ENCODE assay signal across 29 mouse cellular contexts in the genomic region with DNA sequence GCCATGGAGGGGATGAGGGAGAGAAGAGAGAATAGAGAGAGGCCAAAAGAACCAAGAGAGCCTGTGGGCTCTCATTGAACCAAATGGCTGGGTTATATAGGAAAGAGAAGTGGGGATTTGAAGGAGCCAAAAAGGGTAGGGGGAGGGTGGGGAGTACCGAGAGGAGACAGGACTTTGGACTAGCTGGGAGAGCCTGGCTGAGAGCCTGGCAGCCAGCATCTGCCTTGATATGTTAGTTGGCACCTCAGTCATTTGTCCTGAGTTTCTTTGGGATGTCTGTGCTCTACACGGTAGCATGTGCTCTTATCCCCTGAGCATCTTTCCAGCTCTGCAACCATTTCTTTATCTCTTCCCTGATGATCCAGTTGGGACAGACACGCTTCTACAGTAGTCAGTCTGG. TPM values are rescaled to one million over a fixed set of nuclear protein-coding genes. Genes with fewer than 3 reads are reported as not detected.
"Had no signal": no experiment of that assay in that cellular context is flagged by ENCODE, and none has a peak within 500 bp of the region (broad histone marks: within the 10 kb centered on the region; RNA-seq: fewer than 3 reads in every experiment).

No protein-coding gene starts in this region.

- H3K27me3 ChIP-seq: heart, embryonic 13.5 days; heart, embryonic 15.5 days; kidney, embryonic 15.5 days; limb, embryonic 12.5 days; liver, embryonic 13.5 days; liver, embryonic 15.5 days had no signal

- H3K4me2 ChIP-seq: heart, embryonic 11.5 days; heart, embryonic 13.5 days; heart, embryonic 15.5 days; hindbrain, embryonic 14.5 days; kidney, embryonic 15.5 days; limb, embryonic 12.5 days; liver, embryonic 11.5 days; liver, embryonic 13.5 days; liver, embryonic 15.5 days had no signal

- H3K27ac ChIP-seq: heart, adult 2 months; heart, embryonic 13.5 days; heart, embryonic 15.5 days; hindbrain, embryonic 14.5 days; kidney, embryonic 15.5 days; kidney, postnatal 0 days; layer of hippocampus, adult 2 months; limb, embryonic 10.5 days; limb, embryonic 12.5 days; liver, embryonic 13.5 days; liver, embryonic 15.5 days had no signal

- H3K9ac ChIP-seq: heart, embryonic 13.5 days; heart, embryonic 15.5 days; hindbrain, embryonic 14.5 days; kidney, embryonic 15.5 days; limb, embryonic 12.5 days; liver, embryonic 13.5 days; liver, embryonic 15.5 days; liver, postnatal 0 days had no signal

- ATAC-seq: hindbrain, embryonic 16.5 days; intestine, embryonic 16.5 days; liver, postnatal 0 days had no signal

- H3K4me3 ChIP-seq: heart, adult 2 months; heart, embryonic 13.5 days; heart, embryonic 15.5 days; kidney, embryonic 15.5 days; layer of hippocampus, adult 2 months; limb, embryonic 10.5 days; limb, embryonic 12.5 days; liver, embryonic 13.5 days; liver, embryonic 15.5 days had no signal

- H3K4me1 ChIP-seq: heart, embryonic 13.5 days; heart, embryonic 15.5 days; kidney, embryonic 15.5 days; limb, embryonic 10.5 days; limb, embryonic 12.5 days; liver, embryonic 13.5 days; liver, embryonic 15.5 days had no signal

- DNase-seq: gastrocnemius, postnatal 14 days; gastrocnemius, postnatal 36 days; heart, adult 11 months; heart, adult 2 months; heart, postnatal 14 days; heart, postnatal 36 days; kidney, adult 11 months; kidney, adult 2 months; kidney, adult 9 months; kidney, postnatal 14 days; kidney, postnatal 4 days; liver; liver, embryonic 13.5 days; liver, postnatal 0 days had no signal

- H3K9me3 ChIP-seq: heart, embryonic 13.5 days; heart, embryonic 15.5 days; kidney, embryonic 15.5 days; limb, embryonic 10.5 days; limb, embryonic 12.5 days; liver, embryonic 13.5 days; liver, embryonic 15.5 days had no signal

RNA-seq across cellular contexts. Expression of gene Abcc6, which starts 23.5 kb away (rescaled TPM):
- total RNA-seq: gastrocnemius, postnatal 36 days; heart, adult 2 months; heart, postnatal 36 days; hematopoietic stem cell, adult 5-6 weeks had no signal
- polyA plus RNA-seq: heart, embryonic 15.5 days; heart, postnatal 0 days had no signal

RNA-seq across cellular contexts. Expression of gene Kcnj11, which starts 47.0 kb away (rescaled TPM):
- total RNA-seq: hematopoietic stem cell, adult 5-6 weeks had no signal
- polyA plus RNA-seq: liver, embryonic 11.5 days; liver, embryonic 13.5 days; liver, postnatal 0 days had no signal
